Mouse (Mus musculus) liver, embryonic 14.5 days (tissue): ENCODE measurements at regions not wholly inside any gene's neighbourhood (a gene's known extent, or its start where the extent isn't known, plus 50 kb on each side); places are given as distances from the start of the nearest gene placed in this dataset.

Experiments used
- ATAC-seq: fragments of 200-750 bp; cut with Nextera tagmentation; 2 replicates; pipeline ENCODE4 v1.8.0; 2017; ENCODE audit warnings: moderate number of reproducible peaks, mild to moderate bottlenecking, moderate library complexity; ENCODE audit not compliant: insufficient read depth
- DNase-seq, 3 experiments: peaks; one replicate each; pipeline ENCODE4 v3.0.0-alpha.2; 2012 to 2013; ENCODE audit warnings: low read depth in 3 of 3, low spot score in 3 of 3
- H3K27ac ChIP-seq: fragments of 300-500 bp; sonication (generic); 2 replicates; pipeline ENCODE4 v1.5.1; 2014; ENCODE audit warnings: moderate library complexity, mild to moderate bottlenecking, control low read depth, inconsistent platforms
- H3K27me3 ChIP-seq: fragments of 300-500 bp; sonication (generic); 2 replicates; pipeline ENCODE4 v1.6.1; 2014; ENCODE audit warnings: mild to moderate bottlenecking, low read length, moderate library complexity; ENCODE audit not compliant: control insufficient read depth, insufficient read depth
- H3K36me3 ChIP-seq: fragments of 300-500 bp; sonication (generic); replicated peaks from 2 replicates; pipeline ENCODE4 v1.6.1; 2014; ENCODE audit warnings: low read depth; ENCODE audit not compliant: control insufficient read depth, insufficient read depth
- H3K4me1 ChIP-seq, 2 experiments: fragments of 200-500 bp in 1 of 2; fragments of 300-500 bp in 1 of 2; sonication (generic) in 1 of 2; replicated peaks; 2 replicates each; pipeline ENCODE4 v1.6.1; 2012 to 2014; ENCODE audit warnings: antibody characterized with exemption in 1 of 2, inconsistent platforms in 1 of 2, low read length in 1 of 2; ENCODE audit not compliant: control insufficient read depth in 2 of 2, insufficient read depth in 2 of 2
- H3K4me2 ChIP-seq: fragments of 300-500 bp; sonication (generic); 2 replicates; pipeline ENCODE4 v1.6.1; 2014; ENCODE audit warnings: low read depth, mild to moderate bottlenecking, control low read depth, moderate library complexity
- H3K4me3 ChIP-seq, 2 experiments: fragments of 200-500 bp in 1 of 2; fragments of 300-500 bp in 1 of 2; sonication (generic) in 1 of 2; 2 replicates each; pipeline ENCODE4 v1.5.1; 2012 to 2014; ENCODE audit warnings: low read depth in 2 of 2, low read length in 2 of 2, mild to moderate bottlenecking in 2 of 2, control low read depth in 1 of 2, inconsistent platforms in 1 of 2, moderate library complexity in 1 of 2; ENCODE audit not compliant: insufficient read depth in 1 of 2
- H3K9ac ChIP-seq: fragments of 300-500 bp; sonication (generic); replicated peaks from 2 replicates; pipeline ENCODE4 v1.6.1; 2014; ENCODE audit warnings: mild to moderate bottlenecking, control low read depth, moderate library complexity
- H3K9me3 ChIP-seq: fragments of 300-500 bp; sonication (generic); 2 replicates; pipeline ENCODE4 v1.6.1; 2016; ENCODE audit warnings: low read length, mixed read lengths; ENCODE audit not compliant: control insufficient read depth
- CTCF ChIP-seq: IDR thresholded peaks from 2 replicates; pipeline ENCODE4 v1.5.1; 2016; ENCODE audit warnings: antibody characterized with exemption, low read depth, control low read depth
- EP300 ChIP-seq: IDR thresholded peaks from 2 replicates; pipeline ENCODE4 v1.6.1; 2016; ENCODE audit warnings: antibody characterized with exemption, low read depth
- whole genome bisulfite sequencing: fragments of 180-500 bp; shearing (Covaris S2); extraction: QIAGEN DNeasy Blood & Tissue Kit; methylation state at CpG from one replicate; pipeline ENCODE4 v1.1.7; 2014; ENCODE audit not compliant: insufficient replicate concordance; 5-methylcytosine and 5-hydroxymethylcytosine counted together

GRCm38 (mm10) chr5:85767157-85767556, 298.2 kb downstream of the Cenpc1 start:
- Histone ChIP-seq H3K27ac (no peak overlapping the region), H3K27me3 (no peaks in the 10 kb centered on the region), H3K4me3 (no peak overlapping the region), H3K4me1 (no peaks in the 10 kb centered on the region), H3K9ac (no peak overlapping the region), H3K9me3 (no peaks in the 10 kb centered on the region), H3K36me3 (no peaks in the 10 kb centered on the region), H3K4me2 (no peak overlapping the region)
- ATAC-seq, result no peak
- TF ChIP-seq CTCF, result 0 out of 2 replicates have a peak, but pooled peaks have one; percentile 5
- TF ChIP-seq EP300, result no peak
- no peak for DNase-seq
- WGBS, result 73% methylated on average over 3 of the region's 3 CpGs

GRCm38 (mm10) chr5:85756716-85757115, 308.7 kb downstream of the Cenpc1 start:
- whole genome bisulfite sequencing, result 80% methylated on average over 8 of the region's 8 CpGs

DNA sequence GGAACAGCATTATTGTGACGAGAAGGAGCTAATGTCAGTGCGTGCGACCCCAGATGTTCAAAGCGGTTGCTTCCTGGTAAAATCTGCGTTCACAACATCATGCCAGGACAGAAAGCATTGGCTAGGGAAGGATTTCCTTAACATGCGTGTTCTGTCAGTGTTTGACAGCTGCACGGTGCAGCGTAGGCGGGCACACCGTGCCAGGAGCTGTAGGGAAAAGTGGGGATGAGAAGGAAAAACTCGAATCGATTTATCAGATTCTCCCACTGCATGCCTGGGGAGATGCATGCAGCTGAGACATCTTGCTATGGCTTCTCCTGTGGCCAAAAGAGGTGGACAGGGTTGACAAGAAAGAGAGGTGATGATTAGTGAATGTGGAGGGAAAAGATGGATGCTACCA, 311.2 kb downstream of the Cenpc1 start:
- DNase-seq, result no peak
- Histone ChIP-seq H3K9ac (no peak overlapping the region), H3K4me2 (no peak overlapping the region), H3K4me1 (no peaks in the 10 kb centered on the region), H3K36me3 (no peaks in the 10 kb centered on the region), H3K27ac (no peak overlapping the region), H3K27me3 (no peaks in the 10 kb centered on the region), H3K4me3 (no peak overlapping the region), H3K9me3 (no peaks in the 10 kb centered on the region)
- WGBS, result 73% methylated on average over 12 of the region's 12 CpGs
- no peak for ATAC-seq
- no peak for TF ChIP-seq CTCF
- TF ChIP-seq EP300, result no peak

More at GRCm38 (mm10) chr5:85756716-85757115, 308.7 kb downstream of the Cenpc1 start:
- H3K27me3 ChIP-seq, result no peaks in the 10 kb centered on the region
- no peak overlapping the region for H3K4me3 ChIP-seq
- DNase-seq, result no peak
- no peak overlapping the region for H3K27ac ChIP-seq
- TF ChIP-seq EP300 (no peak), CTCF (no peak)
- no peak overlapping the region for H3K4me2 ChIP-seq
- H3K36me3 ChIP-seq, result no peaks in the 10 kb centered on the region
- H3K9ac ChIP-seq, result no peak overlapping the region
- H3K4me1 ChIP-seq, result no peaks in the 10 kb centered on the region
- H3K9me3 ChIP-seq, result no peaks in the 10 kb centered on the region
- ATAC-seq, result no peak

- ATAC-seq, result no peak
- Histone ChIP-seq H3K4me3 (no peak overlapping the region), H3K9me3 (no peaks in the 10 kb centered on the region), H3K9ac (no peak overlapping the region), H3K36me3 (no peaks in the 10 kb centered on the region), H3K4me1 (no peaks in the 10 kb centered on the region), H3K4me2 (no peak overlapping the region), H3K27ac (no peak overlapping the region), H3K27me3 (no peaks in the 10 kb centered on the region)
- 61% methylated on average over 3 of the region's 3 CpGs for WGBS
- no peak for TF ChIP-seq EP300
- TF ChIP-seq CTCF, result no peak
- no peak for DNase-seq
Measured at GRCm38 (mm10) chr5:85753109-85753508, 312.3 kb downstream of the Cenpc1 start.

DNA sequence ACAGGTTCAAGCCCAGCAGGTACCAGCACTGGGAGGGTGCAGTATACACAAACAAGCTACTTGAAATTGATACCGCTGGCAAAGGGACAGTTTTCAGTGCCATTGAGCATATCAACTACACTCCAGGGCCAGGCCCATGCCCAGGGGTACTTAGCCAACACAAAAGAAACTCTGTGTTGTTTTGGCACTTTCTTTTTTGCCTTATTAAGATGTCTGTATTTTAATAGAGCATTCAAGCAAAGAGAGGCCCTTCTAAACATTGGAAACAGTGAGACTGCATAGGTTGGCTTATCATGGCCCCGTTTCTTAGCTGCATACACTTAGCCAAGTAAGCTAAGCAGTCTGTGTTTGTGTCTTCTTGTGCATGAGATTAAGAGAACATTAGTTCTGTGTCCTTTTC, 313.7 kb downstream of the Cenpc1 start:
- DNase-seq, result no peak
- no peaks in the 10 kb centered on the region for H3K9me3 ChIP-seq
- TF ChIP-seq CTCF (no peak), EP300 (no peak)
- no peak overlapping the region for H3K9ac ChIP-seq
- no peaks in the 10 kb centered on the region for H3K27me3 ChIP-seq
- ATAC-seq, result no peak
- no peaks in the 10 kb centered on the region for H3K36me3 ChIP-seq
- no peaks in the 10 kb centered on the region for H3K4me1 ChIP-seq
- no peak overlapping the region for H3K27ac ChIP-seq
- 47% methylated on average over 2 of the region's 2 CpGs for WGBS
- H3K4me2 ChIP-seq, result no peak overlapping the region
- no peak overlapping the region for H3K4me3 ChIP-seq
